Mouse (Mus musculus) cerebellum, adult (tissue): ENCODE results near the gene Epb41.

Source experiments
- ATAC-seq: cut with Nextera tagmentation; 2 replicates; pipeline ENCODE4 v1.9.2; 2017; ENCODE audit warnings: mild to moderate bottlenecking, moderate library complexity, mixed read lengths; ENCODE audit not compliant: insufficient number of reproducible peaks, low FRiP score, low TSS enrichment

The Epb41 gene

DNA sequence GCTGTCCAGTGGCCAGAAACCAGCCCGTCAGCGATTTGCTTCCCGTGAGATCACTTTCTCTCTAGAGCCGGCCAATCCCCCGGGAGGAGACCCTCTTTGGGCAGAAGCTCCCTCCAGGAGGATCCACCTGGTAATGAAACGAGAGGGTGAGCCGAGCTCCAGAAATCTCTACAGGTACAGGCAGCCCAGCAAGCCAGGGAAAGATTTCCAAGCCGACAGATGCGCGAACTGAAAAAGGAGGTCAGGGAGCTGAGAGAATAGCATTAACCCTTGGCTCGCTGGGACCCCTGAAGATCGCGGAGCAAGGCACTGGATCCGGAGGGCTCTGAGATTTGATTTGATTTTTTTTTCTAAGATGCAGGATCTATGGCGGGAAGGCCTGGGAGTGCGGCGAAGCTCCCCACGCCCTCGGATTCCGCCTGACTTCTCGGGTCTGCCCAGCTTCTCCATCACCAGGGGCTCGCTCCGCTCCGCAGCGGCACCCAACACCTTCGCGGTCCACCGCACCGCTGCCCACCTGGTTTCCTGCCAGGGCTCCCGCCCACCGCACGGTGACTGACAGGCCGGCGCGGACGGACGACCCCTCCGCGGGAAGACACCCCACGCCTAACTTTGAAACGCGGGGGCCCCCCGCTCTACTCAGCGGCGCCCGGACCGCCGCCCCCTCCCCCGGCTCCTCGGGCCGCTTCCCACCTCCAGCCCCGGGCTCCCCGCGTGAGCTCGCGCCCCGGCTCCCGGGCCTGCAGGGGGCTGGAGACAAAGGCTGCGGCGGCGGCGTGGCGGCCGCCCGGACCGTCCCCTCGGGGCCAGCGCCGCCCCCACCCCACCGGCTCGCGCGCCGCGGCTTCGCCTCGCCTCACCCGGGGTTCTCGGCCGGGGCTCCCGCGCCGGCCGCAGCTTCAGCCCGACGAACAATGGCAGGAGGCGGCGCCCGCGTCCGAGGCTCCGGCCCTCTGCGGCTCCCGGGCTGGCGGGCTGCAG lies 26.8 kb downstream of the Epb41 start:
- ATAC-seq, result peak; percentile 27; the same call in 1 of the 2 replicates

DNA sequence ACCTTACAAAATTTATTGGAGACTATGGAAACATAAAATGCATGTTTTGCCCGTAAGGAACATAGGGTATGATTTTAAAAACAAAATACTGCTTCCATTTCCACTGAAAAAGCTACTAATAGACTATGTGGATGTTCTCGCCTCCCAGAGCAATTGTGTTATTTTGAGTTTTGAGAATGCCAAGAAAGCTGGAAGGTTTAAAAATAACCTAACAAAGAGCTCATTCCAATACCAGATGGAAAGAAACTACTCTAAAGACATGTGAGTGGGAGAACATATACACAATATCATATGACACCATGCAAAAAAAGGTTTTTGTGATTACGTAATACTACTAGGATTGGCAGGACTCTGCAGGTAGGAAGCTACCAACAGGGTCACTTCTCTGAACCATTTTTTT lies 31.4 kb downstream of the Epb41 start:
- no peak for ATAC-seq

DNA sequence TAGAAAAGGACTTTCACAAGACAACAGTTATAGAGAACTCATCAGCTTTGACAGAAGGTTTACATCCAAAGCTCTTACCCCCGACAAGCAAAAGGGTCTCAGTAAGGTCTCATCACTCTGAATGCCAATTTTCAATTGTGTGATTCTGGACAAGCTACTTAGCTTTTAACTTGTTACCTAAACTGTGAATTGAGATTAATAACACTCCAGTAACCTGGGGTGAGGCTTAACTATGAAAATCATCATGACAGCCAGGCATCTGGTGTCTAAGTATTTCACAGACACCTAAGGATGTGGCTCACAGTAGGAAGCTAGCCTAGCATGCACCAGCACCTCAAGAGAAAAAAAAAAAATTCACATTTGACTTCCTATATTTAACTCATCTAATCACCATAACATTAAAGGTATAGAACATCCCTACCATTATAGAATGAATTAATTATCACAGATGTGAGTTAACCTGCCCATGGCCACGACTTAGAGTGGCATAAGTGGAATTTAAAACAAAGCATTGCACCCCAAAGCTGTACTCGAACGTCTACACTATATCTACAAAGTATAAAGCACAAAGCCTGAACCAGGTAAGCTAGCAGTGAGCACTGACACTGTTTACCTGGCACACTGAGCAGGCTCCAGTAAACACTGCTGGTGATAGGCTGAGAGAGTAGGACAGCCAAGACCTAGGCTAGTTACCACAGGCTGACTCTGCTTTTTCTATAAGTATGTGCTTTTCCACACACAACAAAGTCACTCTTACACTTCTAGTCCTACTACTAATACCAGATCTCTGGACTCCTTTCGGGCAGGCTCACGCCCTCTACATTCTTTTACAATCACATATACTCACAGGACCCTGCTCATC lies 33.4 kb downstream of the Epb41 start:
- ATAC-seq, result no peak

GRCm38 (mm10) chr4:132039975-132040645 lies 35.0 kb downstream of the Epb41 start:
- ATAC-seq, result no peak

DNA sequence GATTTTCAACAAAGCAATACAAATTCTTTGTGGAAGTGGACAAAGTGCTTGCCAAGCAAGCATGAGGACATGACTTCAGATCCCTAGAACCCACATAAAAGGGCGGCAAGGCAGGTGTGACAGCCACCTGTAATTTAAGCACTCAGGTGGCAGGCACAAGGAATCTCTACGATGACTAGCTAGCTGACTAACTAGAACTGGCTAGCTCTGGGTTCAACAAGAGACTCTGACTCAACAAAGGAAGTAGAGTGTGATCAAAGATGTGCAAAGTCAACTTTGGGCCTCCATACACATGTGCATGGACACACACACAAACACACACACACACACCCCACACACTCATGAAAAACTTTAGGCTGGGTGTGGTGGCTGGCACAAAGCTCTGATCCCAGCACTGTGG lies 35.6 kb downstream of the Epb41 start:
- ATAC-seq, result no peak

- no peak for ATAC-seq
Measured at GRCm38 (mm10) chr4:132038809-132039208, 36.3 kb downstream of the Epb41 start.

GRCm38 (mm10) chr4:132037991-132038390 lies 37.1 kb downstream of the Epb41 start:
- ATAC-seq, result no peak

DNA sequence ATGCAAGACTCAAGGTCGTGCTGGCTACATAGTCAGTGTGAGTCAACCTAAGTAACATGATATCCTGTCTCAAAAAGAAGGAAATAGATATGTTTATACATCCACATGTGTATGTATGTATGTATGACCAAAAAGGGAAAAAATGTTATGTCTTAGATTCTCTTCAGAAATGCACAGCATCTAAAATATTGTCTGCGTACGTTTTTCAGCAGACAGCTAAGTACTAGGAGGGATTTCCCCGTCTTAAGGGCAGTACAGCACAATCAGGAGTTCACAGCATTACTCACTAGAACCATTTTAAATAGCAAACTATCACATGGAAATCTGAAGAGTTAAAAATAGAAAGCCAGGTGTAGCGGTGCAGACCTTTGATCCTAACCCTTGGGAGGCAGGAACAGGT lies 38.0 kb downstream of the Epb41 start:
- ATAC-seq, result no peak

DNA sequence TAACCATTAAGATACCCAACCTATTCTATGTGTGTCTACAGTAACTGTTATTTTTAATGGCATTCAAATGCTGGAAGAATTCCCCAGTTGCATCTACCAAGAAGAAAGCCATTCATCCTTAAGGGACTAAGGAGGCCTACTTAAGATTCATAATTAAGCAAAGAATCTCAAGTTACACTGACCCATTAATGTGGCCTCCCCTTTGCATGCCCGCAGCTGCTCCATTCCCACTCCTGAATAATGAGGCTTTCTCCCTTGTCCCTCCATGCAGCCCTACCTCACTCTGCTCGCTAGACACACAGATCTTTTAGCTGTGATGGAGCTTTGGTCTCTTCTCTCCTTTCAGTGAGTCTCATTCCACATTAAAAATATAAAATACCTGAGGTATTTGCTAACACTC lies 40.9 kb downstream of the Epb41 start:
- ATAC-seq, result no peak

DNA sequence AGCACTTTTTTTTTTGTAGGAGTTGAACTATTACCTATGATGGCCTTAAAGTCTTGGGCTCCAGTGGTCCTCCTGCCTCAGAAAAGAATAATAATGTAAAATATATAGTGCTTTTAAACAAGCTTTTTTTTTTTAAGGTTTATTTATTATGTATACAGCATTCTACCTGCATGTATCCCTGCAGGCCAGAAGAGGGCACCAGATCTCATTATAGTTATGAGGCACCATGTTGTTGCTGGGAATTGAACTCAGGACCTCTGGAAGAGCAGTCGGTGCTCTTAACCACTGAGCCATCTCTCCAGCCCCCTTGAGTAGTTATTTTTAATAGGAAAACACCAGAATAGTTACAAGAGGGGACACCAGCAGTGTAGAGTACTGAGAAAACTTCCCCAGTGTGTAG lies 41.9 kb downstream of the Epb41 start:
- no peak for ATAC-seq

GRCm38 (mm10) chr4:132029851-132030741 lies 45.0 kb downstream of the Epb41 start:
- ATAC-seq, result no peak

- ATAC-seq, result no peak
Measured at GRCm38 (mm10) chr4:132027806-132028205, 47.3 kb downstream of the Epb41 start.

- no peak for ATAC-seq
Measured at GRCm38 (mm10) chr4:132027167-132027566, 48.0 kb downstream of the Epb41 start.

DNA sequence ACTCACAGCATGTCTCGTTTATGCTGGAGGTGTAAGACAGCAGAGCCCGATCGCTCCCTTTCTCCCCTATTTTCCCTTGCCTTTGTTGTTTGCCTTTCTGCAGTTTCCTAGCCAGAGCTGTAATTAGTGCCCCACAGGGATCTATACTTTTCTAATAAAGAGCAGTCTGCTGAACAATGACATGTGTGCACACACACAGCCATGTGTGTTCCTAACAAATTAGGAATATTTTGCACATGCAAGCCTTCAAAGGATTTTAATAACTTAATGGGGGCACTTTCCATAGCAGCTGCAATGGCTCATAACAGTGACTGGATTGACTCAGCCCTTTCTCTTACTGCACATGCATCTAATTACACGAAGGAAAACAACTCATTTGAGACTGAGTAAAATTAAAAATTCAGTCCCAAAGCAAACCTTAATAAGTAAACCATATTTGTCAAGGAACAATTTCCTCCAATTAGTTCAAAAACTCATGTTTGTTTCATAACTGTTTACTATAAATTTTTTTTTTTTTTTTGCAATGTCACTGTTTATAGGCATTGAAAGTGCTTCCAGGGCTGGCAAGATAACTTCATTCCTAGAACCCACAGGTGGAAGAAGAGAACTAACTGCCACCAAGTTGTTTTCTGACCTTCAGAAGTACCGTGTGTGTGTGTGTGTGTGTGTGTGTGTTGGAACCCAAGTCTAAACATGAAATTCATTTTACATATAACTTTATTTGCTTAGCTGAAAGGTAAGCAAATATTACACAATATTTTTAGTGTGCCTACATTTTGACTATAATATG lies 49.2 kb downstream of the Epb41 start:
- ATAC-seq, result no peak

- ATAC-seq, result no peak
Measured at GRCm38 (mm10) chr4:132025264-132025663, 49.9 kb downstream of the Epb41 start.

DNA sequence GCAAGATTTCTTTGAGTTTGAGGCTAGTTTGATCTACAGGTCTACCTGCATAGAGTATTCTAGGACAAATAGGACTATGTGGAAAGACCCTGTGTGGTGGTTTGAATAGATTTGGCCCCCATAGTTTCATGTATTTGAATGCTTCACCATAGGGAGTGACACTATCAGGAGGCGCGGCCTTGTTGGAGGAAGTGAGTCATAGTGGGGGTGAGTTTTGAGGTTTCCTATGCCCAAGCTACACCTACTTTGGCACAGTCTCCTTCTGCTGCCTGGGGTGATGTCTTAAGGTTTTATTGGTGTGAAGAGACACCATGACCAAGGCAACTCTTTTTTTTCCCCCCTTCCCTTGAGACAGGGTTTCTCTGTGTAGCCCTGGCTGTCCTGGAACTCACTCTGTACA lies 51.3 kb downstream of the Epb41 start:
- no peak for ATAC-seq

GRCm38 (mm10) chr4:132022639-132023038 lies 52.5 kb downstream of the Epb41 start:
- ATAC-seq, result no peak

DNA sequence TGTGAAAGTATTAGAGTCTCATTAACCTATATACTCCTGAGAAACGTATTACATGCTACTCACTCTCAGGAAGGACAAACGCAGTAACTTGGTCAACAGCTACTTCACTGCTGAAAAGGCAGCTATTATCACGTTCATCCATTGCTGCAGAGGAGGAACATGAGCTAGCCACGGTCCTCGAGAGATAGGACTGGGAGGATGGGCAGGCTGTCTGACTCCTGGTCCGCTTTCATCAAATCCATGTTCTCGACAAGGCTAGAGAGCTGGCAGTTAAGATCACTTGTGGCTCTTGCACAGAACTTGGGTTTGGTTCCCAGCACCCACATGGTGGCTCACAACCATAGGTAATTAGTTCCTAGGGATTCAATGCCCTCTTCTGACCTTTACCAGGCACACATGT lies 53.2 kb downstream of the Epb41 start:
- no peak for ATAC-seq

GRCm38 (mm10) chr4:132018547-132018946 lies 56.6 kb downstream of the Epb41 start:
- ATAC-seq, result no peak
